Mouse (Mus musculus) kidney, adult 9 months (tissue): Measurements from ENCODE around the gene Intu.
A peak's percentile ranks its signal among the peaks of the same experiment; 100 is the strongest.

Experiments used
- DNase-seq: peaks from one replicate; pipeline ENCODE4 v3.0.0; 2022

Gene Intu

GRCm38 (mm10) chr3:40531286-40532141, at the start of gene Intu:
TSS of gene Intu (plus strand) at chr3:40531286.
- peak; percentile 20 for DNase-seq

GRCm38 (mm10) chr3:40483221-40483654, 47.8 kb upstream of the Intu start:
- DNase-seq: no peak

- no peak for DNase-seq
Observed at GRCm38 (mm10) chr3:40487381-40487780, 43.7 kb upstream of the Intu start.

GRCm38 (mm10) chr3:40491742-40492141, 39.3 kb upstream of the Intu start:
- no peak for DNase-seq

- DNase-seq: no peak
Observed at GRCm38 (mm10) chr3:40498898-40499297, 32.2 kb upstream of the Intu start.

GRCm38 (mm10) chr3:40500157-40500808, 30.8 kb upstream of the Intu start:
- no peak for DNase-seq

- no peak for DNase-seq
Observed at GRCm38 (mm10) chr3:40504377-40504776, 26.7 kb upstream of the Intu start.

GRCm38 (mm10) chr3:40505451-40506014, 25.6 kb upstream of the Intu start:
- no peak for DNase-seq

GRCm38 (mm10) chr3:40508927-40509576, 22.0 kb upstream of the Intu start:
- no peak for DNase-seq

- peak; percentile 13 for DNase-seq
Observed at GRCm38 (mm10) chr3:40510567-40510966, 20.5 kb upstream of the Intu start.

GRCm38 (mm10) chr3:40512936-40513829, 17.9 kb upstream of the Intu start:
- DNase-seq: no peak

- no peak for DNase-seq
Observed at GRCm38 (mm10) chr3:40518240-40518639, 12.8 kb upstream of the Intu start.

GRCm38 (mm10) chr3:40519555-40519954, 11.5 kb upstream of the Intu start:
- no peak for DNase-seq

- DNase-seq: no peak
Observed at GRCm38 (mm10) chr3:40520567-40520966, 10.5 kb upstream of the Intu start.

- DNase-seq: no peak
Observed at GRCm38 (mm10) chr3:40522446-40522845, 8.6 kb upstream of the Intu start.

GRCm38 (mm10) chr3:40522846-40523245, 8.2 kb upstream of the Intu start:
- no peak for DNase-seq

- DNase-seq: peak; percentile 16
Observed at GRCm38 (mm10) chr3:40523371-40523783, 7.7 kb upstream of the Intu start.

GRCm38 (mm10) chr3:40524841-40525240, 6.2 kb upstream of the Intu start:
- no peak for DNase-seq

GRCm38 (mm10) chr3:40525341-40525740, 5.7 kb upstream of the Intu start:
- peak; percentile 32 for DNase-seq

- no peak for DNase-seq
Observed at GRCm38 (mm10) chr3:40526095-40526494, 5.0 kb upstream of the Intu start.

GRCm38 (mm10) chr3:40527218-40527617, 3.9 kb upstream of the Intu start:
- DNase-seq: no peak
